Mouse (Mus musculus) bone marrow, adult 2 months (tissue): ENCODE measurements around the gene Klrg1.

Experiments used
- CTCF ChIP-seq: fragments of 200-500 bp; IDR thresholded peaks from 2 replicates; pipeline ENCODE4 v1.5.1; 2011; ENCODE audit warnings: low read length, control low read depth; ENCODE audit not compliant: control insufficient read depth, insufficient read depth
- POLR2A ChIP-seq: fragments of 200-500 bp; IDR thresholded peaks from 2 replicates; pipeline ENCODE4 v1.6.1; 2011; ENCODE audit warnings: low read depth, mild to moderate bottlenecking, control low read depth, low read length, borderline replicate concordance; ENCODE audit not compliant: control insufficient read depth

DNA sequence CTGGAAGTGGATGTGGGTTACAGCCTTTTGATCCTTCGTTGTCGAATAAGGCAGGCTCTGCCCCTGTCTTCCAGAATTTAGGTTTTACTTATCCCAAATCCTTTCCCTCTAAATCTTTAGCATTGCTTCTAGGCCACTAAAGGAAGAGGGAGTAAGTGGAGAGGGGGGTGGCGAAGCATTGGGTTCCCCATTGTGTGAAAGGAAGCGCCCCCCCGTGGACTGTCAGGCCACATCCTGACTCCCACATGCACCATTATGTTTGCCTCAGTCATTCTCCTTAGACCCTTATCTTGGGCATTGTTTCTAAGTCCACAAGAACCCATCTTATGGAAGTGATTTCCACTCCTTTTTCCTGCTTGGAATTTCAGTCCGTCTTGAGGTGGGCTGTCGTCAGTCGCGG, 12.6 kb upstream of the Klrg1 start:
- TF ChIP-seq POLR2A (no peak), CTCF (no peak)
